Mouse (Mus musculus) midbrain, embryonic 16.5 days (tissue): ENCODE data around the gene Xpnpep1. TPM values are rescaled to one million over a fixed set of nuclear protein-coding genes. Genes with fewer than 3 reads are reported as not detected.

Experiments used
- ATAC-seq: fragments of 200-750 bp; cut with Nextera tagmentation; 2 replicates; pipeline ENCODE4 v1.8.0; 2017; ENCODE audit warnings: moderate TSS enrichment
- H3K27ac ChIP-seq: fragments of 300-500 bp; sonication (generic); 2 replicates; pipeline ENCODE4 v1.5.1; 2014; ENCODE audit warnings: mild to moderate bottlenecking, low read length, mixed read lengths
- H3K27me3 ChIP-seq: fragments of 300-500 bp; sonication (generic); 2 replicates; pipeline ENCODE4 v1.6.1; 2014; ENCODE audit warnings: low read depth, low read length, mixed read lengths; ENCODE audit not compliant: control insufficient read depth, insufficient read depth
- H3K36me3 ChIP-seq: fragments of 300-500 bp; sonication (generic); 2 replicates; pipeline ENCODE4 v1.6.1; 2014; ENCODE audit warnings: mild to moderate bottlenecking, low read length, moderate library complexity, mixed read lengths; ENCODE audit not compliant: control insufficient read depth, insufficient read depth
- H3K4me1 ChIP-seq: fragments of 300-500 bp; sonication (generic); 2 replicates; pipeline ENCODE4 v1.6.1; 2014; ENCODE audit warnings: mild to moderate bottlenecking, low read length, mixed read lengths; ENCODE audit not compliant: control insufficient read depth, insufficient read depth
- H3K4me2 ChIP-seq: fragments of 300-500 bp; sonication (generic); 2 replicates; pipeline ENCODE4 v1.6.1; 2014; ENCODE audit warnings: mild to moderate bottlenecking, low read length, mixed read lengths
- H3K4me3 ChIP-seq: fragments of 300-500 bp; sonication (generic); 2 replicates; pipeline ENCODE4 v1.5.1; 2014; ENCODE audit warnings: low read depth, mild to moderate bottlenecking, low read length, moderate library complexity, mixed read lengths
- H3K9ac ChIP-seq: fragments of 300-500 bp; sonication (generic); 2 replicates; pipeline ENCODE4 v1.6.1; 2014; ENCODE audit warnings: low read depth, low read length, mixed read lengths
- H3K9me3 ChIP-seq: fragments of 300-500 bp; sonication (generic); replicated peaks from 2 replicates; pipeline ENCODE4 v1.6.1; 2014; ENCODE audit warnings: mild to moderate bottlenecking, low read length, mixed read lengths; ENCODE audit not compliant: control insufficient read depth, poor library complexity, severe bottlenecking
- WGBS: fragments of 180-500 bp; shearing (Covaris S2); extraction: QIAGEN DNeasy Blood & Tissue Kit; methylation state at CpG from one replicate; pipeline ENCODE4 v1.1.7; 2014; 5-methylcytosine and 5-hydroxymethylcytosine counted together
- polyA plus RNA-seq: library from polyadenylated mRNA; unstranded; fragments of >200 nt; fragmentation: Nextera tagmentation; extraction: Ambion mirVana; gene quantifications from 2 replicates; pipeline ENCODE4 v1.2.1, GENCODE M21; 2015

The Xpnpep1 gene
- polyA plus RNA-seq, 1 experiment from 2014 or later = 114 TPM

GRCm38 (mm10) chr19:53071651-53072050 is 31.6 kb upstream of the Xpnpep1 start:
- H3K9me3 ChIP-seq = no peaks in the 10 kb centered on the region
- 43% methylated on average over 5 of the region's 5 CpGs for WGBS
- H3K27ac ChIP-seq = no peak overlapping the region
- no peak for ATAC-seq
- no peaks in the 10 kb centered on the region for H3K36me3 ChIP-seq
- H3K4me1 ChIP-seq = no peaks in the 10 kb centered on the region; the same call in 1 of the 2 replicates
- no peaks in the 10 kb centered on the region for H3K27me3 ChIP-seq
- H3K4me3 ChIP-seq = no peak overlapping the region
- no peak overlapping the region for H3K4me2 ChIP-seq
- H3K9ac ChIP-seq = no peak overlapping the region

- Histone ChIP-seq H3K36me3 (no peaks in the 10 kb centered on the region), H3K9ac (no peak overlapping the region), H3K9me3 (no peaks in the 10 kb centered on the region), H3K27ac (no peak overlapping the region), H3K27me3 (no peaks in the 10 kb centered on the region), H3K4me1 (no peaks in the 10 kb centered on the region; the same call in 1 of the 2 replicates), H3K4me3 (no peak overlapping the region), H3K4me2 (no peak overlapping the region)
- 76% methylated on average over 4 of the region's 4 CpGs for WGBS
- no peak for ATAC-seq
Measured at GRCm38 (mm10) chr19:53070870-53071269, 30.9 kb upstream of the Xpnpep1 start.

GRCm38 (mm10) chr19:53069451-53069850 is 29.4 kb upstream of the Xpnpep1 start:
- no peaks in the 10 kb centered on the region for H3K36me3 ChIP-seq
- WGBS = 87% methylated on average over 3 of the region's 3 CpGs
- no peak overlapping the region for H3K4me2 ChIP-seq
- no peaks in the 10 kb centered on the region for H3K9me3 ChIP-seq
- H3K27me3 ChIP-seq = no peaks in the 10 kb centered on the region
- H3K4me1 ChIP-seq = no peaks in the 10 kb centered on the region; the same call in 1 of the 2 replicates
- H3K4me3 ChIP-seq = no peak overlapping the region
- H3K9ac ChIP-seq = no peak overlapping the region
- no peak overlapping the region for H3K27ac ChIP-seq
- no peak for ATAC-seq

- Histone ChIP-seq H3K27ac (no peak overlapping the region), H3K9me3 (no peaks in the 10 kb centered on the region), H3K4me2 (no peak overlapping the region), H3K4me3 (no peak overlapping the region), H3K36me3 (no peaks in the 10 kb centered on the region), H3K27me3 (no peaks in the 10 kb centered on the region), H3K9ac (no peak overlapping the region), H3K4me1 (no peaks in the 10 kb centered on the region; the same call in 1 of the 2 replicates)
- ATAC-seq = no peak
- 60% methylated on average over 10 of the region's 10 CpGs for WGBS
Measured at GRCm38 (mm10) chr19:53066934-53067333, 26.9 kb upstream of the Xpnpep1 start.

GRCm38 (mm10) chr19:53066531-53066930 is 26.5 kb upstream of the Xpnpep1 start:
- no peak overlapping the region for H3K9ac ChIP-seq
- no peaks in the 10 kb centered on the region for H3K9me3 ChIP-seq
- no peak for ATAC-seq
- no peak overlapping the region for H3K4me3 ChIP-seq
- H3K27me3 ChIP-seq = no peaks in the 10 kb centered on the region
- WGBS = 62% methylated on average over 8 of the region's 9 CpGs
- H3K4me1 ChIP-seq = no peaks in the 10 kb centered on the region
- H3K4me2 ChIP-seq = no peak overlapping the region
- no peaks in the 10 kb centered on the region for H3K36me3 ChIP-seq
- H3K27ac ChIP-seq = no peak overlapping the region

- Histone ChIP-seq H3K27ac (no peak overlapping the region), H3K27me3 (no peaks in the 10 kb centered on the region), H3K9me3 (no peaks in the 10 kb centered on the region), H3K36me3 (no peaks in the 10 kb centered on the region), H3K4me3 (no peak overlapping the region), H3K4me2 (no peak overlapping the region), H3K9ac (no peak overlapping the region), H3K4me1 (no peaks in the 10 kb centered on the region)
- 73% methylated on average over 8 of the region's 8 CpGs for WGBS
- no peak for ATAC-seq
Measured at GRCm38 (mm10) chr19:53064972-53065361, 25.0 kb upstream of the Xpnpep1 start.

- no peaks in the 10 kb centered on the region for H3K4me1 ChIP-seq
Measured at GRCm38 (mm10) chr19:53064292-53064971, 24.4 kb upstream of the Xpnpep1 start.

GRCm38 (mm10) chr19:53062046-53062445 is 22.0 kb upstream of the Xpnpep1 start:
- H3K4me3 ChIP-seq = no peak overlapping the region
- 46% methylated on average over 3 of the region's 3 CpGs for WGBS
- no peak overlapping the region for H3K4me2 ChIP-seq
- H3K9ac ChIP-seq = no peak overlapping the region
- H3K4me1 ChIP-seq = no peaks in the 10 kb centered on the region
- H3K27ac ChIP-seq = no peak overlapping the region
- no peaks in the 10 kb centered on the region for H3K27me3 ChIP-seq
- ATAC-seq = no peak
- H3K9me3 ChIP-seq = no peaks in the 10 kb centered on the region
- H3K36me3 ChIP-seq = no peaks in the 10 kb centered on the region

More at GRCm38 (mm10) chr19:53064292-53064971, 24.4 kb upstream of the Xpnpep1 start:
- Histone ChIP-seq H3K4me2 (no peak overlapping the region), H3K27me3 (no peaks in the 10 kb centered on the region), H3K27ac (no peak overlapping the region), H3K9me3 (no peaks in the 10 kb centered on the region), H3K4me3 (no peak overlapping the region), H3K9ac (no peak overlapping the region), H3K36me3 (no peaks in the 10 kb centered on the region)
- WGBS = 76% methylated on average over 12 of the region's 12 CpGs
- no peak for ATAC-seq

- Histone ChIP-seq H3K4me1 (no peaks in the 10 kb centered on the region), H3K9ac (no peak overlapping the region), H3K9me3 (no peaks in the 10 kb centered on the region), H3K4me3 (no peak overlapping the region), H3K27me3 (no peaks in the 10 kb centered on the region), H3K4me2 (no peak overlapping the region), H3K27ac (no peak overlapping the region), H3K36me3 (no peaks in the 10 kb centered on the region)
- WGBS = 90% methylated on average over 16 of the region's 16 CpGs
- no peak for ATAC-seq
Measured at GRCm38 (mm10) chr19:53059344-53060111, 19.5 kb upstream of the Xpnpep1 start.
